Mouse (Mus musculus): ENCODE data around the gene Sh3rf3.

- TF ChIP-seq POLR2A (IDR thresholded peaks at IDR 0.05; ENCODE audit: low read depth, low read length) (no peak), CTCF (IDR thresholded peaks at IDR 0.05; ENCODE audit: extremely low read depth, insufficient read depth, insufficient read length, insufficient replicate concordance) (no peak)
Observed at GRCm38 (mm10) chr10:58942819-58943218, 129.7 kb downstream of the Sh3rf3 start.

Data from spleen, adult 2 months (tissue).